Mouse (Mus musculus) neural tube, embryonic 11.5 days (tissue): ENCODE data around the gene 4930412O13Rik. TPM values are rescaled to one million over a fixed set of nuclear protein-coding genes. Genes with fewer than 3 reads are reported as not detected.

Experiments used
- ATAC-seq: fragments of 200-750 bp; cut with Nextera tagmentation; 2 replicates; pipeline ENCODE4 v1.8.0; 2017; ENCODE audit warnings: moderate number of reproducible peaks, mild to moderate bottlenecking, moderate TSS enrichment, moderate library complexity; ENCODE audit not compliant: insufficient read depth, low FRiP score, low TSS enrichment
- DNase-seq: peaks from one replicate; pipeline ENCODE4 v3.0.0-alpha.2; 2015; ENCODE audit warnings: low spot score
- H3K27ac ChIP-seq: fragments of 300-500 bp; sonication (generic); 2 replicates; pipeline ENCODE4 v1.5.1; 2014; ENCODE audit warnings: low read depth, mild to moderate bottlenecking, low read length
- H3K27me3 ChIP-seq: fragments of 300-500 bp; sonication (generic); 2 replicates; pipeline ENCODE4 v1.6.1; 2014; ENCODE audit warnings: mild to moderate bottlenecking, low read length, mixed read lengths; ENCODE audit not compliant: control insufficient read depth, insufficient read depth
- H3K36me3 ChIP-seq: fragments of 300-500 bp; sonication (generic); 2 replicates; pipeline ENCODE4 v1.6.1; 2014; ENCODE audit warnings: mild to moderate bottlenecking, low read length, moderate library complexity, mixed read lengths; ENCODE audit not compliant: control insufficient read depth, insufficient read depth
- H3K4me1 ChIP-seq: fragments of 300-500 bp; sonication (generic); 2 replicates; pipeline ENCODE4 v1.6.1; 2014; ENCODE audit warnings: low read length, mixed read lengths; ENCODE audit not compliant: control insufficient read depth, insufficient read depth
- H3K4me2 ChIP-seq: fragments of 300-500 bp; sonication (generic); 2 replicates; pipeline ENCODE4 v1.6.1; 2014; ENCODE audit warnings: low read depth, mild to moderate bottlenecking, moderate library complexity
- H3K4me3 ChIP-seq: fragments of 300-500 bp; sonication (generic); 2 replicates; pipeline ENCODE4 v1.5.1; 2014; ENCODE audit warnings: low read depth, low read length
- H3K9ac ChIP-seq: fragments of 300-500 bp; sonication (generic); 2 replicates; pipeline ENCODE4 v1.6.1; 2014; ENCODE audit warnings: mild to moderate bottlenecking, low read length
- H3K9me3 ChIP-seq: fragments of 300-500 bp; sonication (generic); 2 replicates; pipeline ENCODE4 v1.6.1; 2016; ENCODE audit warnings: low read length; ENCODE audit not compliant: control insufficient read depth
- WGBS: fragments of 180-500 bp; shearing (Covaris S2); extraction: QIAGEN DNeasy Blood & Tissue Kit; methylation state at CpG from one replicate; pipeline ENCODE4 v1.1.7; 2014; 5-methylcytosine and 5-hydroxymethylcytosine counted together
- polyA plus RNA-seq: library from polyadenylated mRNA; unstranded; fragments of >200 nt; fragmentation: Nextera tagmentation; extraction: Ambion mirVana; gene quantifications from 2 replicates; pipeline ENCODE4 v1.2.1, GENCODE M21; 2014

The 4930412O13Rik gene
- polyA plus RNA-seq, 1 experiment from 2014 or later = not detected

- Histone ChIP-seq H3K4me2 (no peak overlapping the region), H3K4me1 (no peaks in the 10 kb centered on the region), H3K27ac (no peak overlapping the region), H3K9ac (no peak overlapping the region), H3K4me3 (no peak overlapping the region), H3K9me3 (no peaks in the 10 kb centered on the region), H3K36me3 (no peaks in the 10 kb centered on the region), H3K27me3 (peaks cover 92% of the 10 kb centered on the region)
- ATAC-seq = no peak
- 6% methylated on average over 8 of the region's 8 CpGs for WGBS
- DNase-seq = peak; percentile 10
Observed at GRCm38 (mm10) chr2:9890251-9890650, 9.2 kb downstream of the 4930412O13Rik start.

- DNase-seq = peak; percentile 18
- 0% methylated on average over 5 of the region's 5 CpGs for WGBS
Observed at GRCm38 (mm10) chr2:9890906-9891305, 9.9 kb downstream of the 4930412O13Rik start.

DNA sequence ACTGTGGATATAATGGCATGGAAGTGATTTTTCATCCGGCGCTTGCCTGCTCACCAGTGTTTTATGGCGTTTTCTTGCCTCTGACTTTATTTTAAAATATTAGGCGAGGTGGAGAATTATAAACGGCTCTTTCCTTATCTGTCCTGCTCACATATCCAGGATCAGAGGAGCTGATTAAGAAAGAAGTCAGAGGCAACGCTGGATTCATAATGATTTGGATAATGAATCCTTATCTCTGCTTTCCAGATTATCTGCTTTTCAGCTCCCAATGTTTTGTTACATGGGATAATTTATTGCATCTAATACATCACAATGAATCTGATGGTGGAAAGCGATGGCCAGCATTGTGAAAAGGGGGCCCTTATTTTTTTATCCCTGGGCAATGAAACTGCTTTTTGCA is 11.5 kb downstream of the 4930412O13Rik start:
- ATAC-seq (no peak), DNase-seq (peak; percentile 10)
- H3K27ac ChIP-seq = no peak overlapping the region
- no peaks in the 10 kb centered on the region for H3K4me1 ChIP-seq
- no peak overlapping the region for H3K9ac ChIP-seq
- no peak overlapping the region for H3K4me3 ChIP-seq
- no peak overlapping the region for H3K4me2 ChIP-seq
- H3K36me3 ChIP-seq = no peaks in the 10 kb centered on the region
- peaks cover 91% of the 10 kb centered on the region for H3K27me3 ChIP-seq
- no peaks in the 10 kb centered on the region for H3K9me3 ChIP-seq
- 1% methylated on average over 7 of the region's 7 CpGs for WGBS

More at GRCm38 (mm10) chr2:9890906-9891305, 9.9 kb downstream of the 4930412O13Rik start:
- Histone ChIP-seq H3K4me2 (no peak overlapping the region), H3K36me3 (no peaks in the 10 kb centered on the region), H3K27me3 (peaks cover 92% of the 10 kb centered on the region), H3K9me3 (no peaks in the 10 kb centered on the region), H3K4me1 (no peaks in the 10 kb centered on the region), H3K4me3 (no peak overlapping the region), H3K27ac (no peak overlapping the region), H3K9ac (no peak overlapping the region)
- ATAC-seq = no peak

DNA sequence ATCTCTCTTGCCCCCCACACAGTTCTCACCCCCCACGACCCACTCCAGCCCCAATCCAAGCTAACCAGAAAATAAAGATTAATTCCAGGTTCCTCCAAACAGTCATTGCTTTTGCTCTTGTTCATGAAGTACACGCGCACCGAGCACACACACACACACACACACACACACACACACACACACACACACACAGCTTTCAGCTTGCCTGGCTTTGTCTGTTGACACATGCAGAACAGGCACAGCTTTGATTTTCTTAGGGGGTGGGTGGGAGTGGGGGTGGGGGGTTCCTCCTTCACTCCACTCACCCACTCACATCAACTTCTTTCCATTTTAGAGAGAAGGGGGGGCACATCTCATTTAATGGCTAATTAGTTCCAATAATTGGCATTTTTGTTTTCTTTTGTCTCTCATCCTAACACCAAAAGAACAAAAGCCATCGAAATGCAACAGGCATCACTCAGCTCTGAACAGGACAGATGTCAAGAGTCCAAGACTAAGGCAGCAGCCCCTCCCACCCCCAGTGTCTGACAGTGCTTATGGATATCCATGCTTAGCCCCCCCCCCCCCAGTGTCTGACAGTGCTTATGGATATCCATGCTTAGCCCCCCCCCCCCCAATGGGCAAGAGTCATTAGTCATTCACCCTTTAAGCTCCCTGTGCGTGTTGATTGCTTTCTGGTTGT is 12.4 kb downstream of the 4930412O13Rik start:
- no peaks in the 10 kb centered on the region for H3K4me1 ChIP-seq
- DNase-seq = peak; percentile 26
- ATAC-seq = peak; percentile 11; the same call in 1 of the 2 replicates
- 0% methylated on average over 6 of the region's 6 CpGs for WGBS
- H3K9me3 ChIP-seq = no peaks in the 10 kb centered on the region
- no peaks in the 10 kb centered on the region for H3K36me3 ChIP-seq
- peaks cover 91% of the 10 kb centered on the region for H3K27me3 ChIP-seq
- H3K4me2 ChIP-seq = no peak overlapping the region
- no peak overlapping the region for H3K9ac ChIP-seq
- H3K27ac ChIP-seq = no peak overlapping the region
- no peak overlapping the region for H3K4me3 ChIP-seq

DNA sequence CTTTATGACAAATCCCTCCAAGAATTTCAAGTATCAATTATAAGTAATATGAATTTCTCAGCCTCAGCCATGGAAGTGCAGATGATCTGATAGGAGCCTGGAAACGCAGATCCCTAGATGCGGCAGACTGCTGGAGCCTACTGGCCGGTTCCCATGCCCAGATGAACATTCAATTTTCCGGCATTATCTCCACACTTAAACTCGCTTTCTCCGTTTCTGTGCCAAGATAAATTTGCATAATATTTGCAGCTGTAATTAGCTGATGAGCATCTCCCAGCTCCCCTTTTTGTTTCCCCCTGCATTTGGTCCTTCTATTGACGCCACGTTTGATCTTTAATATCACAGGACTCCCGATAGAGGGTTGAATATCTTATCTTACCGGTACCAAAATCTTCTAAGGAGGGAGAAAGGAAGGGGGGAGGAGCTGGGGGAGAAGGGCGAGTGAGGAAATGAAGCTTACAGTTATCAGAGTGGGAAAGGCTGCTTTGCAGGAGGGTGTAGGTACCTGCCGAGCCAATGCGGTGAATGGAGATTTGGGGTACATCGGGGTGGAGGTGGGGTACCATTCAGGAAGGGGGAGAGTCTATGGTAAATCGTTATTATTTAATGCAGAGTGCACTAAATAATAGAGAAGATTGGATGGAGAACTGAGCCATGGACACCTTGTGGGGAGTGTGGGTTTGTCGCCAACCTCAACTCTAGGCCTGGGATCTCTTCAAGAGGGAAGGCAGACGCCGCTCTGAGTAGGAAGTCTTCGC is 14.0 kb downstream of the 4930412O13Rik start:
- ATAC-seq = no peak; the same call in 1 of the 2 replicates

DNA sequence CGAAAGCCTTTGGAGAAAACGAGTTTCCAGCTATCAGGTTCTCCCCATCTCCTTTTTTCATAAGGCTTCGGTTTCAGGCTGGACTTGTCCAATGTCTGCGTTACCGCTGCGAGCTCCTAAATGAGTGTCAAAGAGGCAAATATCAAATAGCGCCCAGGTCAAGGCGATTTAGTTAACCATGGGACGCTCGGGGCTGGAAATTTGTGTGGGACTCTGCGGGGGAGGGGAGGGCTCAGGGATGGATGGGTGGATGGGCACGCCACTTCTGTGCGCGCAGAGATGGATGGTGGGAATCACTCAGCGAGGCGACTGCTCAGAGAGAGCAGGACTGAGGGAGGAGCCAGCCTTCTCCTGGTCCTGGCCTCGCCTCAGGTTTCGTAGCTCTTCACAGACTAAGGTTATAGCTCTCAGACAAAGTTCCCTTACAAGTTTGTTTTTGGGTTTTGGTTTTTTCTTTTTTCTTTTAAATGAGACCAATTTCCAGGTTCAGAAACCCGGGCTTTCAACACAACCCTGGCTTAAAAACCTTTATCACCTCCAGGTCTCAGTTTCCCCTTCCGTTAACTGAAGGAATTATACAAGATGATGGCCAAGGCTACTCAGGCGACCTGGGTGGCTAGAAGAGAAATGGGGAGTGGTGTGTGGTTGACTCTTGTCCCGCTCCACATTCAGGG is 15.2 kb downstream of the 4930412O13Rik start:
- under 1% methylated on average over 22 of the region's 22 CpGs for WGBS
- Histone ChIP-seq H3K27me3 (peaks cover 75% of the 10 kb centered on the region), H3K9ac (no peak overlapping the region), H3K36me3 (no peaks in the 10 kb centered on the region), H3K9me3 (no peaks in the 10 kb centered on the region), H3K4me3 (no peak overlapping the region), H3K27ac (no peak overlapping the region), H3K4me1 (no peaks in the 10 kb centered on the region), H3K4me2 (peak overlapping the region; percentile 7)
- ATAC-seq (0 out of 2 replicates have a peak, but pooled peaks have one; percentile 23), DNase-seq (peak; percentile 58)

More for the DNA sequence above, 14.0 kb downstream of the 4930412O13Rik start:
- Histone ChIP-seq H3K9ac (no peak overlapping the region), H3K27me3 (peaks cover 86% of the 10 kb centered on the region), H3K4me3 (no peak overlapping the region), H3K4me2 (no peak overlapping the region), H3K36me3 (no peaks in the 10 kb centered on the region), H3K9me3 (no peaks in the 10 kb centered on the region), H3K27ac (no peak overlapping the region), H3K4me1 (no peaks in the 10 kb centered on the region)
- under 1% methylated on average over 19 of the region's 19 CpGs for WGBS
- peak; percentile 23 for DNase-seq

- no peak overlapping the region for H3K27ac ChIP-seq
- H3K4me3 ChIP-seq = no peak overlapping the region
- H3K4me2 ChIP-seq = no peak overlapping the region
- DNase-seq (peak; percentile 22), ATAC-seq (no peak; the same call in 1 of the 2 replicates)
- H3K9ac ChIP-seq = no peak overlapping the region
- H3K27me3 ChIP-seq = peaks cover 63% of the 10 kb centered on the region
- no peaks in the 10 kb centered on the region for H3K4me1 ChIP-seq
- under 1% methylated on average over 8 of the region's 8 CpGs for WGBS
- no peaks in the 10 kb centered on the region for H3K36me3 ChIP-seq
- no peaks in the 10 kb centered on the region for H3K9me3 ChIP-seq
Observed at GRCm38 (mm10) chr2:9897846-9898245, 16.8 kb downstream of the 4930412O13Rik start.

GRCm38 (mm10) chr2:9903854-9904560 is 23.0 kb downstream of the 4930412O13Rik start:
- WGBS = 54% methylated on average over 14 of the region's 14 CpGs
- Histone ChIP-seq H3K9me3 (no peaks in the 10 kb centered on the region), H3K4me2 (no peak overlapping the region), H3K4me3 (no peak overlapping the region), H3K9ac (no peak overlapping the region), H3K27ac (no peak overlapping the region), H3K27me3 (peaks cover 6% of the 10 kb centered on the region; the same call in 1 of the 2 replicates), H3K36me3 (no peaks in the 10 kb centered on the region), H3K4me1 (no peaks in the 10 kb centered on the region)
- DNase-seq = no peak
- ATAC-seq = no peak
